Mouse (Mus musculus): Measurements from ENCODE around the gene Slc8a2. TPM values are rescaled to one million over a fixed set of nuclear protein-coding genes. Genes with fewer than 3 reads are reported as not detected.
A peak's percentile ranks its signal among the peaks of the same experiment; 100 is the strongest.

Gene Slc8a2
- polyA plus RNA-seq, 1 experiment = 0.38 TPM

GRCm38 (mm10) chr7:16150191-16151145, 20.8 kb downstream of the Slc8a2 start:
- H3K27me3 ChIP-seq (replicated peaks; ENCODE audit: control insufficient read depth, insufficient read depth, low read length) = no peaks in the 10 kb centered on the region
- H3K27ac ChIP-seq (ENCODE audit: insufficient read depth, low read depth, low read length) = no peak overlapping the region
- 69% methylated on average over 9 of the region's 9 CpGs for WGBS
- DNase-seq = no peak
- no peak for TF ChIP-seq CTCF (conservative IDR thresholded peaks at IDR 0.05; ENCODE audit: insufficient read depth, insufficient read length, low read depth, low read length)
- TF ChIP-seq POLR2A (IDR thresholded peaks at IDR 0.05; ENCODE audit: low read depth, low read length) = no peak
- H3K4me1 ChIP-seq (ENCODE audit: control insufficient read depth, insufficient read depth, low read length) = no peaks in the 10 kb centered on the region
- H3K36me3 ChIP-seq (ENCODE audit: control insufficient read depth, insufficient read depth, low read length) = no peaks in the 10 kb centered on the region
- no peak overlapping the region for H3K4me3 ChIP-seq (ENCODE audit: insufficient read depth, low read depth, low read length)

- H3K27me3 ChIP-seq (replicated peaks; ENCODE audit: control insufficient read depth, insufficient read depth, low read length) = no peaks in the 10 kb centered on the region
- no peak overlapping the region for H3K4me3 ChIP-seq (ENCODE audit: insufficient read depth, low read depth, low read length)
- H3K4me1 ChIP-seq (ENCODE audit: control insufficient read depth, insufficient read depth, low read length) = no peaks in the 10 kb centered on the region
- no peak overlapping the region for H3K27ac ChIP-seq (ENCODE audit: insufficient read depth, low read depth, low read length)
- TF ChIP-seq POLR2A (IDR thresholded peaks at IDR 0.05; ENCODE audit: low read depth, low read length) = no peak
- peak; percentile 77 for TF ChIP-seq CTCF (conservative IDR thresholded peaks at IDR 0.05; ENCODE audit: insufficient read depth, insufficient read length, low read depth, low read length)
- WGBS = 14% methylated on average over 10 of the region's 10 CpGs
- H3K36me3 ChIP-seq (ENCODE audit: control insufficient read depth, insufficient read depth, low read length) = no peaks in the 10 kb centered on the region
- DNase-seq = peak; percentile 36
These were observed 23.9 kb downstream of the Slc8a2 start for GRCm38 (mm10) chr7:16153522-16153921.

GRCm38 (mm10) chr7:16155132-16155872, 25.7 kb downstream of the Slc8a2 start:
- Histone ChIP-seq H3K36me3 (ENCODE audit: control insufficient read depth, insufficient read depth, low read length) (no peaks in the 10 kb centered on the region), H3K27me3 (replicated peaks; ENCODE audit: control insufficient read depth, insufficient read depth, low read length) (no peaks in the 10 kb centered on the region), H3K4me3 (ENCODE audit: insufficient read depth, low read depth, low read length) (no peak overlapping the region), H3K4me1 (ENCODE audit: control insufficient read depth, insufficient read depth, low read length) (no peaks in the 10 kb centered on the region), H3K27ac (ENCODE audit: insufficient read depth, low read depth, low read length) (no peak overlapping the region)
- peak; percentile 24 for DNase-seq
- TF ChIP-seq CTCF (conservative IDR thresholded peaks at IDR 0.05; ENCODE audit: insufficient read depth, insufficient read length, low read depth, low read length) (no peak), POLR2A (IDR thresholded peaks at IDR 0.05; ENCODE audit: low read depth, low read length) (no peak)
- WGBS = 57% methylated on average over 9 of the region's 9 CpGs

- H3K27ac ChIP-seq (ENCODE audit: insufficient read depth, low read depth, low read length) = no peak overlapping the region
- H3K4me3 ChIP-seq (ENCODE audit: insufficient read depth, low read depth, low read length) = no peak overlapping the region
- no peaks in the 10 kb centered on the region for H3K4me1 ChIP-seq (ENCODE audit: control insufficient read depth, insufficient read depth, low read length)
- TF ChIP-seq POLR2A (IDR thresholded peaks at IDR 0.05; ENCODE audit: low read depth, low read length) (no peak), CTCF (conservative IDR thresholded peaks at IDR 0.05; ENCODE audit: insufficient read depth, insufficient read length, low read depth, low read length) (no peak)
- H3K36me3 ChIP-seq (ENCODE audit: control insufficient read depth, insufficient read depth, low read length) = no peaks in the 10 kb centered on the region
- DNase-seq = no peak
- 57% methylated on average over 8 of the region's 8 CpGs for WGBS
- no peaks in the 10 kb centered on the region for H3K27me3 ChIP-seq (replicated peaks; ENCODE audit: control insufficient read depth, insufficient read depth, low read length)
These were observed 26.6 kb downstream of the Slc8a2 start for GRCm38 (mm10) chr7:16156105-16156714.

GRCm38 (mm10) chr7:16158735-16159134, 29.1 kb downstream of the Slc8a2 start:
- WGBS = 12% methylated on average over 39 of the region's 39 CpGs
- DNase-seq = no peak
- no peak overlapping the region for H3K4me3 ChIP-seq (ENCODE audit: insufficient read depth, low read depth, low read length)
- H3K4me1 ChIP-seq (ENCODE audit: control insufficient read depth, insufficient read depth, low read length) = no peaks in the 10 kb centered on the region
- no peak overlapping the region for H3K27ac ChIP-seq (ENCODE audit: insufficient read depth, low read depth, low read length)
- TF ChIP-seq CTCF (conservative IDR thresholded peaks at IDR 0.05; ENCODE audit: insufficient read depth, insufficient read length, low read depth, low read length) (no peak), POLR2A (IDR thresholded peaks at IDR 0.05; ENCODE audit: low read depth, low read length) (no peak)
- H3K27me3 ChIP-seq (replicated peaks; ENCODE audit: control insufficient read depth, insufficient read depth, low read length) = no peaks in the 10 kb centered on the region
- no peaks in the 10 kb centered on the region for H3K36me3 ChIP-seq (ENCODE audit: control insufficient read depth, insufficient read depth, low read length)

GRCm38 (mm10) chr7:16160702-16161101, 31.1 kb downstream of the Slc8a2 start:
- no peaks in the 10 kb centered on the region for H3K36me3 ChIP-seq (ENCODE audit: control insufficient read depth, insufficient read depth, low read length)
- no peak overlapping the region for H3K4me3 ChIP-seq (ENCODE audit: insufficient read depth, low read depth, low read length)
- 67% methylated on average over 3 of the region's 3 CpGs for WGBS
- no peak for TF ChIP-seq CTCF (conservative IDR thresholded peaks at IDR 0.05; ENCODE audit: insufficient read depth, insufficient read length, low read depth, low read length)
- TF ChIP-seq POLR2A (IDR thresholded peaks at IDR 0.05; ENCODE audit: low read depth, low read length) = no peak
- DNase-seq = no peak
- H3K27ac ChIP-seq (ENCODE audit: insufficient read depth, low read depth, low read length) = no peak overlapping the region
- H3K27me3 ChIP-seq (replicated peaks; ENCODE audit: control insufficient read depth, insufficient read depth, low read length) = no peaks in the 10 kb centered on the region
- no peaks in the 10 kb centered on the region for H3K4me1 ChIP-seq (ENCODE audit: control insufficient read depth, insufficient read depth, low read length)
